Mouse (Mus musculus) right cerebral cortex, adult 18-20 months (tissue): ENCODE measurements around the gene Per2.

Experiments used
- DNase-seq: peaks from one replicate; pipeline ENCODE4 v3.0.0; 2022; ENCODE audit warnings: mixed read lengths

Per2 gene

GRCm38 (mm10) chr1:91373414-91373835, 85.7 kb downstream of the Per2 start:
- no peak for DNase-seq

- DNase-seq, result no peak
These were observed 89.1 kb downstream of the Per2 start for GRCm38 (mm10) chr1:91370055-91370454.

DNA sequence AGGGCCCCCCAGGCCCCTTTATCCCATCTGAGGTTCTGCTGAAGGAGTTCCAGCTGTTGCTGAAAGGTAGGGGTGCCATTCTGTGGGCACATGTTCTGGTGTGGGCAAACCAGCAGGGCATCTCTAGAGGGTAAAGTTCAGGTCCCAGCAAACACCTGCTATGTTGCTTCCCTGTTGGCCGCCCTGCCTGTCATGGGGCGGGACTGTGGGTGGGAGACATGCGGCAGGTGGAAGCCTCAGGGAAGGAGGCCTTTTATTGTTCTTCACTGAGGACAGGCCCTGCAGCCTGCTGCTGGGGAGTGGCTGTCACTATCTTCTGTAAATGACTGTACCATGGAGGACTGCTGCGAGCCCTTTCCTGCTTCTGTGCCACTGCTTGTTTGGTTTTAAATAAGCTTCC, 89.7 kb downstream of the Per2 start:
- DNase-seq, result no peak

GRCm38 (mm10) chr1:91367295-91367694, 91.8 kb downstream of the Per2 start:
- no peak for DNase-seq

DNA sequence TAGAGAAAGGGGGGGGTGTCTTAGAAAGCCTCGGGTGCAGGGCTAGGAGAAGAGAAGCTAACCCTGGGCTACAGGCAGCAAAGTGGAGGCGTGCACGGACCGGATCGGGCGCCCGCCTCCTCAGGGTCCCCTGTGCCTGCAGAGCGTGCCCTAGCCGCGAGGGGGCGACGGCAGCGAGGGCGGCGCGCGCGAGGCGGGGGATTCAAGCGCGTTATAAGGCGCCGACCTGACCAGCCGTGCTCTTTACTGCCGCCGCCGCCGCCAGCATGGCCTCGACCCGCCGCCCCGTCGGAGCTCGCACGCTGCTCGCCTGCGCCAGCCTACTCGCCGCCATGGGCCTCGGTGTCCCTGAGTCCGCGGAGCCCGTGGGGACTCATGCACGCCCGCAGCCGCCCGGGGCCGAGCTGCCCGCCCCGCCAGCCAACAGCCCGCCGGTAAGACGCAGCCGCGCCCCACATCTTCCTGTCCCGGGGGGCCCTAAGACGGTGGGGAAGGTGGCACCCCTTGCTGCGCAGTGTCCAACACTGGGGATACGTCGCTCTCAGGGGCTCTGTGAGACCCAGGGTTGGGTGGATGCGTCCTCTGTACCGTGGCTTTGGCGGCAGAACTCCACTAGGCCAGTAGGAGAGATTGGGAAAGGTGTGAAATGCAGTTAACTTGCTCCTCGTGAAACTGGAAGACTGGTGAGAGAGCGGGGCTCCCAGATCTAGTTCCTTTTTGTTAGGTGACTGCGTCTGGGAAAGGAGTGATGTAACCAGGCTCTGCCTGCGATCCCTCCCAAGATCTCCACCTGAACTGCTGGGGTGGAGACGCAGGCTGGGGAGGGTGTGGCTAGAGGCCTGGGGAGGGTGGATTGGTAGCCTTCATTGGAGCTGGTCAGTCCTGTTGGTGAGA, 92.7 kb downstream of the Per2 start, which contains the start of gene Erfe:
Gene Erfe, plus strand, starts transcription at position 216 of the 894 bp plus-strand sequence.
- DNase-seq, result peak; percentile 28
